Mouse (Mus musculus): ENCODE results near the gene Farsa.
"Not testable (repeated sequence)": the region's sequence is repeated elsewhere in the genome, so short reads cannot be mapped to it uniquely, and the experiment has no call there.

Gene Farsa

GRCm38 (mm10) chr8:84873016-84873415, 16.2 kb downstream of the Farsa start:
- DNase-seq (ENCODE audit: low spot score in 2 of 2), result no peak

- DNase-seq (ENCODE audit: low spot score in 2 of 2), result no peak
Observed at GRCm38 (mm10) chr8:84874339-84874738, 17.6 kb downstream of the Farsa start.

GRCm38 (mm10) chr8:84877297-84878035, 20.7 kb downstream of the Farsa start:
- no peak for DNase-seq (ENCODE audit: low spot score in 2 of 2)

- DNase-seq (ENCODE audit: low spot score in 2 of 2), result no peak
Observed at GRCm38 (mm10) chr8:84878915-84879314, 22.1 kb downstream of the Farsa start.

GRCm38 (mm10) chr8:84884728-84885127, 27.9 kb downstream of the Farsa start:
- no peak for DNase-seq (ENCODE audit: low spot score in 2 of 2)

- no peak for DNase-seq (ENCODE audit: low spot score in 2 of 2)
Observed at GRCm38 (mm10) chr8:84888280-84888679, 31.5 kb downstream of the Farsa start.

GRCm38 (mm10) chr8:84889141-84889540, 32.4 kb downstream of the Farsa start:
- no peak for DNase-seq (ENCODE audit: low spot score in 2 of 2)

- DNase-seq (ENCODE audit: low spot score in 2 of 2), result no peak
Observed at GRCm38 (mm10) chr8:84892993-84893708, 36.4 kb downstream of the Farsa start.

- DNase-seq (ENCODE audit: low spot score in 2 of 2), result peak; percentile 80 to 82
Observed at GRCm38 (mm10) chr8:84893709-84894134, 36.9 kb downstream of the Farsa start, which contains the start of gene Gcdh. Gene Gcdh, minus strand, starts transcription at chr8:84893921.

GRCm38 (mm10) chr8:84895963-84896362, 39.2 kb downstream of the Farsa start:
- DNase-seq (ENCODE audit: low spot score in 2 of 2), result no peak

- DNase-seq (ENCODE audit: low spot score in 2 of 2), result no peak
Observed at GRCm38 (mm10) chr8:84901071-84901470, 44.3 kb downstream of the Farsa start.

- DNase-seq (ENCODE audit: low spot score in 2 of 2), result no peak
Observed at GRCm38 (mm10) chr8:84901752-84902151, 45.0 kb downstream of the Farsa start, which contains the start of gene Klf1. Gene Klf1, plus strand, starts transcription at chr8:84901928.

GRCm38 (mm10) chr8:84902367-84902919, 45.7 kb downstream of the Farsa start:
- peak; percentile 15 to 31 for DNase-seq (ENCODE audit: low spot score in 2 of 2)

GRCm38 (mm10) chr8:84902920-84903661, 46.3 kb downstream of the Farsa start:
- DNase-seq (ENCODE audit: low spot score in 2 of 2), result peak; percentile 92 to 98

GRCm38 (mm10) chr8:84904351-84904750, 47.6 kb downstream of the Farsa start:
- DNase-seq (ENCODE audit: low spot score in 2 of 2), result peak in 1 of 2 experiments; percentile 9

GRCm38 (mm10) chr8:84907037-84907436, 50.2 kb downstream of the Farsa start:
- DNase-seq (ENCODE audit: low spot score in 2 of 2), result no peak

- DNase-seq (ENCODE audit: low spot score in 2 of 2), result no peak
Observed at GRCm38 (mm10) chr8:84907493-84907892, 50.7 kb downstream of the Farsa start.

- DNase-seq (ENCODE audit: low spot score in 2 of 2), result not testable (repeated sequence)
Observed at GRCm38 (mm10) chr8:84907979-84908378, 51.2 kb downstream of the Farsa start.

GRCm38 (mm10) chr8:84908421-84909161, 51.8 kb downstream of the Farsa start, which contains the start of gene Dnase2a:
Gene Dnase2a, plus strand, starts transcription at chr8:84908560.
- peak; percentile 58 to 68 for DNase-seq (ENCODE audit: low spot score in 2 of 2)

GRCm38 (mm10) chr8:84909162-84909767, 52.5 kb downstream of the Farsa start:
- DNase-seq (ENCODE audit: low spot score in 2 of 2), result no peak

GRCm38 (mm10) chr8:84909949-84910348, 53.2 kb downstream of the Farsa start:
- no peak for DNase-seq (ENCODE audit: low spot score in 2 of 2)
